Mouse (Mus musculus) thymus, postnatal 25 days (tissue): ENCODE data around the gene Pvalb.
A peak's percentile ranks its signal among the peaks of the same experiment; 100 is the strongest.

Experiments used
- DNase-seq: peaks from one replicate; pipeline ENCODE4 v3.0.0; 2022

Pvalb gene

GRCm38 (mm10) chr15:78206312-78206711, at the start of gene Pvalb:
Pvalb (minus strand) TSS chr15:78206400.
- no peak for DNase-seq

GRCm38 (mm10) chr15:78254751-78255150, 48.6 kb upstream of the Pvalb start:
- no peak for DNase-seq

DNA sequence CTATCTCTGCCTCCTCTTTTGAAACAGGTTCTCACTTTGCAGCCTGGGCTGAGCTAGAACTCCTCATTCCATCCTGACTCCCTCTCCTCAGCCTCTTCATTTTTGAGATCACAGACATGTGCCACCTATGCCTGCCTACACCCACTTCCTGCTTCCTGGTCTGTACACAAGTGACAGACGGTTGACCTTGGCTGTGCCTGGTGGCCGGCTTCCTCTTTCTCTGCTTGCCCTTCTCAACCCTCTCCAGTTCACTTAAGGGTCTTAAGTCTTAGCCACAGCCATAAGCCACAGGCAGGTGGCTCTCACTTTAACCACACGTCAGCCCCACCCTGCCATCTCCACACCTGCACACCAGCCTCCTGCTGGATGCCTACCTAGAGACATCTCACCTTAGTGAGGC, 42.2 kb upstream of the Pvalb start:
- DNase-seq: peak; percentile 37

DNA sequence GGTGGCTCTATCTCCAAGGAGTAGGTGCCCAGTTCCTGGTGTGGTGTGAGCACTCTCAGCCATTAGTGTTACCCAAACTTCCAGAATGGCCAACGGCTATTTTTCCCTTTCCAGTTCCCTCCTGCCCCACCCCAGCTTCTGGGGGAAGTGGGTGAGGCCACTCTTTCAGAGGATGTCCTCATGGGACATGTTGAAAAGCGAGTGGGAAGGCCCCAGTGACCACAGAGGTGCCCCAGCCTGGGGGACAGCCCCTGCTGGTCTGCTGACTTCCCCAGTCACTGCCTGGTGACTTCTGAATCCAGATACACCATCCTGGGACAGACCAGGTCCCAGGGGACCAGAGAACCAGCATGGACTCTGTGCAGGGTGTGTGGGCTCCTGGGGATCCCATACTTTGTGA, 41.5 kb upstream of the Pvalb start:
- no peak for DNase-seq

DNA sequence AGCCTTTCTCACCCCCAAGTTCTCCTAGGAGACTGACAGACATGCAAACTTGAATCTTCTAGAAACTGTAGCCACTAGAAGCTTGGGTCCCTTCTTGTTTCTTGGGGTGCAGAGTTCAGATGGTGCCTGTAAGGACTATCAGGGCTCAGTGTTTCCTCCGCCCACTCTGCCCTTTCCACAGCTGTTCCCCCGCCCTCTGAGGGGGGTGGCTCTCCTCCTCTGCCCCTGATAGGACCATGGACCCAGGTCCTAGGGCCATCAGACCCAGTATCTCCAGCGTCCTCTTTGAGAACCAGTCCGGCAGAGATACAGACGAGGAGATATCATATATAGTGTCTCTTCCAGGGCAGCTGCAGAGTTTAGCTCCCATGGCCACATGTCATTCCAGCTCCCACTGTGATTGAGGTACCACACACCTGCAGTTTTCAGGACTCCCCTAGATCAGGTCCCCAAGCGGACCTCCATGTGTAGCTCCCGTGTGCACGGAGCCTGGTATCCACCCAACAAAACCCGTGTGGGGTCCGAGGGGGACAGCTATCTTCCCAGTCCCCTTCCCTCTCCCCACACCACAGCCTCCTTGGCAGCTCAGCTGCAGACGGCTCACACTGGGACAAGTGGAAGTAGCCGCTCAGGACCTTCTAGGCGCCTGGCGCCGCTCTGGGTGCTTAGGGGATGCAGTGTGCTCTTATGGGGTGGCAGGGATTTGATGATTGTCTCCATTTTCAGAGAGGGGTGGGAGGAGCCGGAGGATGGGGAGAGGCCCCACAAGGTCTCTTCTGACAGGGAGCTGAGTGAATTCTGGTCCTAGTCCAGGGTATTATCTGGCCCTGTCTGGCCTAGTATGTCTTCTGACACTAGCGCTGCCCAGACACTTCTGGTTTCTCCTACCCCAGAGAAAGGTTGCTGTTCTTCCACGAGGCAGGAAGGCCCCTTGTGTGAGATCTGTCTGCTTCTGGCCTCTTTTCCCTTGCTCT, 40.2 kb upstream of the Pvalb start:
- DNase-seq: no peak

DNA sequence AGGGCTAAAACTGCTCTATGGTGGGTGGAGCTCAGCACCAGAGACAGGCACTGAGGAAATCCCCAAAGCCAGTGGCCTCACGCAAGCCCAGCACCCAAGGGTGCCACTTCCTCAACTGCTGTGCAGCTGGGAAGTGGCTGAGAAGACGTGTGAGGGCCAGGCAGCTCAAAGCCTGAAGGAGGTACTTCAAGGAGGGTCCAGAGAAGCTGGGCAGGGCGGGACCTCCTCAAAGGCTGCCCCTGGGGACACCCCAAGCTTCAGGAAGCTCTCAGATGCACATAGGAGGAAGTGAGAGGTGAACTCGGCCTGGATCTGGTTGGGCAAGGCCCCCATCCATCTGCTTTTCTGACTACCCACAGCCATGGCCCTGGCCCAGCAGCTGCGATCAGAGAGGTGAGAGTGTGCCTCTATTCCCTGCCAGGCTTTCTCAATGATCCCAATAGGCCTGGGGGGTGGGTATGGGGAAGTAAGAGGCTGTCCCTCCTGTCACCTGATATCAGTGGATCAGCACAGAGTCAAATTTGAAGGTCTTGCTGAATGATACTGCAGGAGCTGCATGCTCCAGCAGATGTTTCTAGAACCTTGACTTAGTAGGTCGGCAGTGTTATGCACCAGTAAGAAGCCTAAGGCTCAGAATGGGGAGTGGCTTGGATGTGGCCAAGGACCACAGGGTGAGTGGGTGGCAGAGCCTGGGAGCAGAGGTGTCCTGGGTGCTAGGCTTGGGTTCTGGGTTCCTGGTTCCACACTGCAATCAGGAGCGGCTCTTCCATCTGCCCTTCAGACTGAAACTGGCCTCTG, 38.7 kb upstream of the Pvalb start, which contains the start of gene Ncf4:
Gene Ncf4, plus strand, starts transcription at position 107 of the 798 bp plus-strand sequence.
- peak; percentile 19 for DNase-seq

GRCm38 (mm10) chr15:78243774-78244173, 37.6 kb upstream of the Pvalb start:
- no peak for DNase-seq

GRCm38 (mm10) chr15:78243061-78243460, 36.9 kb upstream of the Pvalb start:
- no peak for DNase-seq

- DNase-seq: no peak
Measured at GRCm38 (mm10) chr15:78241335-78241734, 35.1 kb upstream of the Pvalb start.

GRCm38 (mm10) chr15:78239956-78240617, 33.9 kb upstream of the Pvalb start:
- no peak for DNase-seq

- DNase-seq: peak; percentile 68
Measured at GRCm38 (mm10) chr15:78239453-78239852, 33.3 kb upstream of the Pvalb start.

DNA sequence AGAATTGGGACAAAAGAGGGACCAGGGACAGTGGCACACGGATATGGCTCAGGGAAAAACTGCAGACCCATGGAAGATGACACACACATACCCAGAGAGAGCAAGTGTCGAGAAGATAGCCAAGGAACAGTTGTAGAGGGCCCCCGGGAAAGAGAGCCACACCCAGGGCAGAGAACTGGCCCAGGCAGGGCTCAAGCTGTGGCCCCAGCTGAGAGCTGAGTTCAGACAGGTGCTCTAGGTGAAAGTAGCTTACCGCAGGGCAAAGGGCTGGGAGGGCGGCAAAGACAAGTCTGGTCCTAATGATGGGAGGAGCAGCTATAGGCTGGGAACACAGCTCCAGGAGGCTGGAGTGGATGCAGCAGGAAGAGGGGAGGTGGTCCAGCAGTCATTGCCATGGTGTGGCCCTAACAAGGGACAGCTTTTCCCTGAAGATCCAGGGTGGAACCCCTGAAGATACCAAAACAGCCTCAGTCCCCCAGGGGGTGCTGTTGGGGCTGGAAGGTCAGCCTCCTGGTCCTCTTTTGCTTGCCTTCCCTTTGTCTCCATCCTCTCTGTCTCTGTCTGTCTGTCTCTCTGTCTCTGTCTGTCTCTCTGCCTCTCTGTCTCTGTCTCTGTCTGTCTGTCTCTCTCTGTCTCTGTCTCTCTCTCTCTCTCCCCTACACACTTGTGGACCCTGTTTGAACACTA, 28.8 kb upstream of the Pvalb start:
- no peak for DNase-seq

DNA sequence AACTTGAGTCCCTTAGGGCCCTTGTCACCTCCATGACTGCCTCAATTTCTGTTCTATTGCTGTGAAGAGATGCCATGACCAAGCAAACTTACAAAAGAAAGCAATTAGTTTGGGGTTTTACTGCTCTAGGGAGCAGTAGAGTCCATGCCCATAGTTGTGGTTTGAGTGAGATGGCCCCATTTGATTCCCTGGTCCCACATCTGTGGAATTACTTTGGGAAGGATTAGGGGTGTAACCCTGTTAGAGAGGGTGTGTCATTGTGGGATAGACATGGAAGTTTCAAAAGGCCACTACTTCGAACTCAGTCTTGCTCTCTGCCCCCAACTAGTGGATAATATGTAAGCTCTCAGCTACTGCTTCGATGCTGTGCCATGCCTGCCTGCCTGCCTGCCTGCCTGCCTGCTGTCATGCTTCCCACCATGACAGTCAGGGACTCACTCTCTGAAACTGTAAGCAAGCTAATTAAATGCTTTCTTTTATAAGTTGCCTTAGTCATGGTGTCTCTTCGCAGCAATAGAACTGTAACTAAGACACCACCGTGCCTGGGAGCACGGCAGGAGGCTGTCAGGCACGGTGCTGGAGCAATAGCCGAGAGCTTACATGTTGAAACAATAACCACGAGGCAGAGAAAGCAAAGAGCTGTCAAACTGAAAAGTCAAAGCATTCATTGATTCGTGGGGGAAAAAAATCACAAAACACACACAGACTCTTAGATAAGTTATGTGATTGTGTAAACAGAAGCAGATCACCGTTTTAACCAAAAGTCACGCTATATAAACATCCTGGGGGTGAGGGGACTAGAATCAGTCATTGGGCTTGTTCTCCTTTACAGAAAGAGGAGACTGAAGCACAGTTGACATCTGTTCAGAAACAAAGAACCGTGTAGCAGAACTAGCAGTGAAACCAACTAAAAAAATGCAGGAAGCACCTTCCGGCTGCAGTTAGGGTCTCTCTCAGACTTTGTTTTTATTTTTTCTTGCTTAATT, 25.4 kb upstream of the Pvalb start:
- DNase-seq: no peak

GRCm38 (mm10) chr15:78227816-78228215, 21.6 kb upstream of the Pvalb start:
- DNase-seq: no peak

- DNase-seq: no peak
Measured at GRCm38 (mm10) chr15:78215269-78215668, 9.1 kb upstream of the Pvalb start.

- DNase-seq: no peak
Measured at GRCm38 (mm10) chr15:78211367-78211766, 5.2 kb upstream of the Pvalb start.

DNA sequence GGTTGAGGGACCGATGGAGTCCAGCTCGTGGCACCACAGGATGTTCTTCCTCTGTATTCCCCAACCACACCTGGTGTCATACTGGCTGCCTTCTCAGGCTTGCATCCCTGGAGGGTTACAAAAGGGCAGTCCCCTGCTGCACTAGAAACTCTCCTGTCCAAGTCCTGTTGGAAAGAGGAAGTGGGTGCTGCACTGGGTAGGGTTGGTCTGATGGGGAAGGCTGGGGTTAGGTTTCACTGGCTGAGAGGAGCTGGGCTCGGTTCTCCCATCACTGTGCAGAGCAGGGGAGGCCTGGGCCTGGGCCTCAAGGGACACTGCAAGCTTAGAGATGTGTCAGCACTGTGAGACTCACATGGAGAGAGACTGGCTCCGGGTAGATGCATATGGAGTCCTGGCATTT, 4.0 kb upstream of the Pvalb start:
- DNase-seq: no peak

DNA sequence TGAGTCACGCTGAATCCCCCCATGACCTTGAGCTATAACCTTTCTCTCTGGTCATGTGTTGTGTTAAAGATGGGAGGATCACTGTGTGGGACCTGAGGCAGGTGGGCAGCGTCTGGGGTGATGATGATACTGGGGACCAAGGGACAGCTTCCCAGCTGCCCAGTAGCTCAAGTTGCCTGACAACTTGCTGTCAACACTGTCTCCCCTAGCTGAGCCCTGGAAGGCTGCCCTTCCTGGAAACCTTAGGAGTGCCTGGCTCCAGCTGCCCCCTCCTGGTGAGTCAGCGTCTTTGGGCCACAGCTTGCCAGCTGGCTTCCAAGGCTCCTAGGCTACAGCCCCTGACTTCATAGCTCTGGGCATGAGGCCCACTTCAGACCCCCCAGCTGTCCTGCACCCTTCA, 1.0 kb downstream of the Pvalb start:
- DNase-seq: no peak

GRCm38 (mm10) chr15:78204053-78204847, 1.9 kb downstream of the Pvalb start:
- DNase-seq: peak; percentile 14

- DNase-seq: no peak
Measured at GRCm38 (mm10) chr15:78195096-78195880, 10.9 kb downstream of the Pvalb start.
